Mouse (Mus musculus): ENCODE results near the gene Ensa. TPM values are rescaled to one million over a fixed set of nuclear protein-coding genes. Genes with fewer than 3 reads are reported as not detected.
"Not testable (repeated sequence)": the region's sequence is repeated elsewhere in the genome, so short reads cannot be mapped to it uniquely, and the experiment has no call there.

Ensa gene
- polyA plus RNA-seq, 1 experiment, result 13.9 TPM

GRCm38 (mm10) chr3:95613996-95614395, 10.8 kb upstream of the Ensa start:
- no peak overlapping the region for H3K27ac ChIP-seq (ENCODE audit: control insufficient read depth, insufficient read depth, low read depth, low read length)
- no peak overlapping the region for H3K4me3 ChIP-seq (ENCODE audit: control insufficient read depth, low read depth, low read length)
- H3K27me3 ChIP-seq (ENCODE audit: control insufficient read depth, insufficient read depth, low read length), result no peaks in the 10 kb centered on the region
- no peaks in the 10 kb centered on the region for H3K4me1 ChIP-seq (ENCODE audit: control insufficient read depth, insufficient read depth, low read length)
- TF ChIP-seq CTCF (IDR thresholded peaks at IDR 0.05; ENCODE audit: control insufficient read depth, insufficient read depth, insufficient replicate concordance, low read depth, low read length) (no peak), POLR2A (IDR thresholded peaks at IDR 0.05; ENCODE audit: control insufficient read depth, low read depth, low read length) (no peak)
- H3K36me3 ChIP-seq (ENCODE audit: control insufficient read depth, insufficient read depth, low read length), result peaks cover 5% of the 10 kb centered on the region

- no peak overlapping the region for H3K27ac ChIP-seq (ENCODE audit: control insufficient read depth, insufficient read depth, low read depth, low read length)
- no peaks in the 10 kb centered on the region for H3K27me3 ChIP-seq (ENCODE audit: control insufficient read depth, insufficient read depth, low read length)
- H3K4me1 ChIP-seq (ENCODE audit: control insufficient read depth, insufficient read depth, low read length), result peaks cover 4% of the 10 kb centered on the region
- TF ChIP-seq POLR2A (IDR thresholded peaks at IDR 0.05; ENCODE audit: control insufficient read depth, low read depth, low read length) (no peak), CTCF (IDR thresholded peaks at IDR 0.05; ENCODE audit: control insufficient read depth, insufficient read depth, insufficient replicate concordance, low read depth, low read length) (no peak)
- H3K4me3 ChIP-seq (ENCODE audit: control insufficient read depth, low read depth, low read length), result no peak overlapping the region
- H3K36me3 ChIP-seq (ENCODE audit: control insufficient read depth, insufficient read depth, low read length), result peaks cover 2% of the 10 kb centered on the region; the same call in 1 of the 2 replicates
Measured at GRCm38 (mm10) chr3:95618511-95618910, 6.3 kb upstream of the Ensa start.

GRCm38 (mm10) chr3:95621241-95621640, 3.6 kb upstream of the Ensa start:
- no peak overlapping the region; the same call in 1 of the 2 replicates for H3K27ac ChIP-seq (ENCODE audit: control insufficient read depth, insufficient read depth, low read depth, low read length)

GRCm38 (mm10) chr3:95622421-95622820, 2.4 kb upstream of the Ensa start:
- H3K27ac ChIP-seq (ENCODE audit: control insufficient read depth, insufficient read depth, low read depth, low read length), result peak overlapping the region; percentile 48; the same call in 1 of the 2 replicates
- not testable (repeated sequence) for H3K4me1 ChIP-seq (ENCODE audit: control insufficient read depth, insufficient read depth, low read length); H3K36me3 ChIP-seq (ENCODE audit: control insufficient read depth, insufficient read depth, low read length); H3K27me3 ChIP-seq (ENCODE audit: control insufficient read depth, insufficient read depth, low read length)
- H3K4me3 ChIP-seq (ENCODE audit: control insufficient read depth, low read depth, low read length), result peak overlapping the region; percentile 82

More at GRCm38 (mm10) chr3:95621241-95621640, 3.6 kb upstream of the Ensa start:
- Histone ChIP-seq H3K4me1 (ENCODE audit: control insufficient read depth, insufficient read depth, low read length) (peaks cover 7% of the 10 kb centered on the region), H3K4me3 (ENCODE audit: control insufficient read depth, low read depth, low read length) (peak overlapping the region; percentile 63), H3K36me3 (ENCODE audit: control insufficient read depth, insufficient read depth, low read length) (peaks cover 2% of the 10 kb centered on the region; the same call in 1 of the 2 replicates), H3K27me3 (ENCODE audit: control insufficient read depth, insufficient read depth, low read length) (no peaks in the 10 kb centered on the region)
- TF ChIP-seq POLR2A (IDR thresholded peaks at IDR 0.05; ENCODE audit: control insufficient read depth, low read depth, low read length) (no peak), CTCF (IDR thresholded peaks at IDR 0.05; ENCODE audit: control insufficient read depth, insufficient read depth, insufficient replicate concordance, low read depth, low read length) (no peak)

- H3K4me1 ChIP-seq (ENCODE audit: control insufficient read depth, insufficient read depth, low read length), result peaks cover 7% of the 10 kb centered on the region
- H3K27me3 ChIP-seq (ENCODE audit: control insufficient read depth, insufficient read depth, low read length), result no peaks in the 10 kb centered on the region
- peak overlapping the region; percentile 96 for H3K27ac ChIP-seq (ENCODE audit: control insufficient read depth, insufficient read depth, low read depth, low read length)
- H3K4me3 ChIP-seq (ENCODE audit: control insufficient read depth, low read depth, low read length), result peak overlapping the region; percentile 73
- TF ChIP-seq CTCF (IDR thresholded peaks at IDR 0.05; ENCODE audit: control insufficient read depth, insufficient read depth, insufficient replicate concordance, low read depth, low read length), result no peak
- TF ChIP-seq POLR2A (IDR thresholded peaks at IDR 0.05; ENCODE audit: control insufficient read depth, low read depth, low read length), result no peak; the same call in 1 of the 2 replicates
- no peaks in the 10 kb centered on the region; the same call in 1 of the 2 replicates for H3K36me3 ChIP-seq (ENCODE audit: control insufficient read depth, insufficient read depth, low read length)
Measured at GRCm38 (mm10) chr3:95623551-95623950, 1.2 kb upstream of the Ensa start.

- H3K27me3 ChIP-seq (ENCODE audit: control insufficient read depth, insufficient read depth, low read length); H3K36me3 ChIP-seq (ENCODE audit: control insufficient read depth, insufficient read depth, low read length); H3K4me1 ChIP-seq (ENCODE audit: control insufficient read depth, insufficient read depth, low read length): not testable (repeated sequence)
- Histone ChIP-seq H3K4me3 (ENCODE audit: control insufficient read depth, low read depth, low read length) (peak overlapping the region; percentile 99), H3K27ac (ENCODE audit: control insufficient read depth, insufficient read depth, low read depth, low read length) (peak overlapping the region; percentile 96)
Measured at GRCm38 (mm10) chr3:95623991-95624515, 740 bp upstream of the Ensa start.

- Histone ChIP-seq H3K36me3 (ENCODE audit: control insufficient read depth, insufficient read depth, low read length) (peaks cover 5% of the 10 kb centered on the region), H3K27ac (ENCODE audit: control insufficient read depth, insufficient read depth, low read depth, low read length) (no peak overlapping the region), H3K4me3 (ENCODE audit: control insufficient read depth, low read depth, low read length) (no peak overlapping the region), H3K27me3 (ENCODE audit: control insufficient read depth, insufficient read depth, low read length) (no peaks in the 10 kb centered on the region), H3K4me1 (ENCODE audit: control insufficient read depth, insufficient read depth, low read length) (peaks cover 5% of the 10 kb centered on the region)
- TF ChIP-seq CTCF (IDR thresholded peaks at IDR 0.05; ENCODE audit: control insufficient read depth, insufficient read depth, insufficient replicate concordance, low read depth, low read length) (no peak), POLR2A (IDR thresholded peaks at IDR 0.05; ENCODE audit: control insufficient read depth, low read depth, low read length) (no peak)
Measured at GRCm38 (mm10) chr3:95627763-95628162, 3.0 kb downstream of the Ensa start.

GRCm38 (mm10) chr3:95629755-95630154, 5.0 kb downstream of the Ensa start:
- Histone ChIP-seq H3K27me3 (ENCODE audit: control insufficient read depth, insufficient read depth, low read length) (no peaks in the 10 kb centered on the region), H3K4me1 (ENCODE audit: control insufficient read depth, insufficient read depth, low read length) (no peaks in the 10 kb centered on the region), H3K36me3 (ENCODE audit: control insufficient read depth, insufficient read depth, low read length) (peaks cover 6% of the 10 kb centered on the region), H3K27ac (ENCODE audit: control insufficient read depth, insufficient read depth, low read depth, low read length) (no peak overlapping the region), H3K4me3 (ENCODE audit: control insufficient read depth, low read depth, low read length) (no peak overlapping the region)
- TF ChIP-seq POLR2A (IDR thresholded peaks at IDR 0.05; ENCODE audit: control insufficient read depth, low read depth, low read length), result 0 out of 2 replicates have a peak, but pooled peaks have one; percentile 18
- TF ChIP-seq CTCF (IDR thresholded peaks at IDR 0.05; ENCODE audit: control insufficient read depth, insufficient read depth, insufficient replicate concordance, low read depth, low read length), result 0 out of 2 replicates have a peak, but pooled peaks have one; percentile 1
